10 mouse cellular contexts compared by ENCODE assay signal in the genomic region with DNA sequence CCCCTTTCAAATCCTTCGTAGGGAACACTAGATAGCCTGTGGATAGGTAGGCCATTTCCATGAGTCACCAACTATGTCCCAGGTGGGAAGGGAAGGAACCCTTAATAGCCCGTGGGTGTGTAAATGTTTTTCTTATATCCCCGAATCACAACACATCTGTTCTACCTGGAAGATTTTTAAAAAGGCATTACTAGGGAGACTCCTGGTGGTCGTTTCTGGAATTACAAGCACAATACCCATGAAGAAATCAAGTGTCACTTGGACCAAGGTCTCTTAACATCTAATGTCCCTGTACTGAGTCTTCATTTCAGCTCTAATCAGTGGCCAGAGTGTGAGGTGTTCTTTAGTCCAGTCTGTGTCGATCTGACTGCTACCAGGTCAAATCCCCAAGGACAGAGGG. TPM values are rescaled to one million over a fixed set of nuclear protein-coding genes. Genes with fewer than 3 reads are reported as not detected.
A peak's percentile ranks its signal among the peaks of the same experiment; 100 is the strongest.
DNase-seq lines count a peak whose midpoint lies in the region; ATAC-seq lines count a peak whose summit lies in the region.
"Had no signal": no experiment of that assay in that cellular context is flagged by ENCODE, and none has a peak within 500 bp of the region (broad histone marks: within the 10 kb centered on the region; RNA-seq: fewer than 3 reads in every experiment).

No protein-coding gene starts in this region.

- no peak overlapping the region for H3K4me3 ChIP-seq in kidney, embryonic 16.5 days (ENCODE audit: low read length)
- H3K4me3 ChIP-seq: hindbrain, embryonic 15.5 days had no signal

- no peak overlapping the region for H3K9ac ChIP-seq in kidney, embryonic 16.5 days (replicated peaks; ENCODE audit: low read length)
- H3K9ac ChIP-seq: hindbrain, embryonic 15.5 days had no signal

- DNase-seq in adrenal gland, postnatal 10 days = peak; percentile 48
- no peak for DNase-seq in adrenal gland, postnatal 14 days
- peak; percentile 47 for DNase-seq in kidney, adult 9 months
- DNase-seq in R1 (ENCODE audit: low read depth, low spot score) = peak; percentile 60
- peak; percentile 48 for DNase-seq in lung, postnatal 10 days
- DNase-seq in left cerebral cortex, postnatal 4 days = no peak
- no peak for DNase-seq in urinary bladder, postnatal 36 days (ENCODE audit: low spot score in 2 of 2)

- no peak overlapping the region for H3K4me2 ChIP-seq in kidney, embryonic 16.5 days (replicated peaks; ENCODE audit: low read depth, low read length)
- H3K4me2 ChIP-seq: hindbrain, embryonic 15.5 days had no signal

- WGBS in kidney, embryonic 16.5 days = 41% methylated on average over 5 of the region's 5 CpGs

- H3K9me3 ChIP-seq in kidney, embryonic 16.5 days (ENCODE audit: low read length) = no peaks in the 10 kb centered on the region; the same call in 1 of the 2 replicates
- H3K9me3 ChIP-seq: hindbrain, embryonic 15.5 days had no signal

- no peak for ATAC-seq in kidney, embryonic 16.5 days (ENCODE audit: low FRiP score, low TSS enrichment)

- intact Hi-C loops in left cerebral cortex, postnatal 4 days (cut with DNase I) = no loop called here

- H3K27me3 ChIP-seq in kidney, embryonic 16.5 days (ENCODE audit: insufficient read depth, low read length) = no peaks in the 10 kb centered on the region
- H3K27me3 ChIP-seq: hindbrain, embryonic 15.5 days had no signal

- no peaks in the 10 kb centered on the region for H3K4me1 ChIP-seq in kidney, embryonic 16.5 days (ENCODE audit: insufficient read depth, low read length)
- H3K4me1 ChIP-seq: hindbrain, embryonic 15.5 days had no signal

- peaks cover 42% of the 10 kb centered on the region for H3K36me3 ChIP-seq in kidney, embryonic 16.5 days (ENCODE audit: insufficient read depth, low read length)

- no peak overlapping the region for H3K27ac ChIP-seq in kidney, embryonic 16.5 days (ENCODE audit: low read length)
- H3K27ac ChIP-seq: hindbrain, embryonic 15.5 days had no signal

RNA-seq across cellular contexts. Expression of a gene that starts 60.0 kb away (rescaled TPM):
- total RNA-seq in adrenal gland, postnatal 10 days (2021) = 1 to 10 TPM; 4.8 to 5.9 TPM
- 4.9 and 7.6 TPM in 2 replicates for total RNA-seq in adrenal gland, postnatal 14 days (2021)
- 41.6 and 42.7 TPM in 2 replicates for polyA plus RNA-seq in kidney, embryonic 16.5 days (2015; fragmentation: Nextera tagmentation; extraction: Ambion mirVana)
- total RNA-seq in left cerebral cortex, postnatal 4 days (2021) = 1 to 10 TPM; 5.2 to 5.5 TPM
- polyA plus RNA-seq: C2C12 had no signal

Comparison
In these comparisons a context has a peak if more than half of its experiments do, and no peak if none do; other contexts are left out.
1. DNase-seq: peak in adrenal gland, postnatal 10 days (single experiment), kidney, adult 9 months (single experiment), R1 (single experiment) and lung, postnatal 10 days (single experiment); none in adrenal gland, postnatal 14 days (single experiment), left cerebral cortex, postnatal 4 days (single experiment) and urinary bladder, postnatal 36 days (0 of 2).